Comparison of ENCODE assay signal across 8 mouse cellular contexts in the genomic region with DNA sequence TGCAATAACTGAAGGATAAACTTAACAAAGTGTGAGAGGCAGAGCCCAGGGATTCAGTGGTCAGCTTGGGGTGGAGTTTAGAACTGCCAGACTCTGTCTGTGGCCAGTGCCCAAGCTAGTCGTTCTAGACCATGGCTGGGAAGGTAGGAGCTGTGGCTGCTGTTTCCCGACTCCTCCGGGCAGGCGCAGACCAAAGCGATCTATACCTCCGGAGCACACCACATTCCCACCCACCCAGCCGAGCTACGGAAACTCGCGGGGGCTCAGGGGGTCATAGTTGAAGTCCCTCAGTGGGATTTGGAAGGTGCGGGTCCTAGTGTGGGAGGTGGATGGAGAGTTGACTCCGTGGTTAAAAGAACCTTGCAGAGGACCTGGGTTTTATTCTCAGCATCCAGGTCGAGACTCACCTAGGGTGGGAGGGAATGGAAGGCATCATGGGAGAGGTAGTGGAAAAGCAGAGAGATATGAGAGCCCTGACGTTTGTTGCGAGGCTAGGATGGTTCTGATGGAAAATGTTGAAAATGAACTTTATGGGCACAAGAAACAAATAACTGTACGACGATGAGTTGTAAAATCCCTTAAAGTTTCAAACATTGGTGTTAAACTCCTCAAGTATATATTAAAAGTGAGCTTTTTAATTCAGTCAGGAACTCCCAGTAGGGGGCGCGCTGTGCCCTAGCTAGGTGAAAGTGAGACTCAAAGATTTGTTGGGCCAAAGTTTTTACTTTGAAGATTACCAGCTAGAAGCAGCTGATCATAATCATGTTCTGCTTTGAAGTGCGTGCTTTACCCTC. TPM values are rescaled to one million over a fixed set of nuclear protein-coding genes. Genes with fewer than 3 reads are reported as not detected.
DNase-seq lines count a peak whose midpoint lies in the region; ATAC-seq lines count a peak whose summit lies in the region.

No protein-coding gene starts in this region.

- peak overlapping the region; percentile 67 for H3K4me2 ChIP-seq in hindbrain, embryonic 12.5 days (replicated peaks)

- no peaks in the 10 kb centered on the region for H3K27me3 ChIP-seq in hindbrain, embryonic 12.5 days

- peak overlapping the region; percentile 45 for H3K4me3 ChIP-seq in hindbrain, embryonic 12.5 days

- whole genome bisulfite sequencing in hindbrain, embryonic 12.5 days, result under 1% methylated on average over 20 of the region's 20 CpGs

- peak overlapping the region; percentile 51; the same call in 1 of the 2 replicates for H3K9ac ChIP-seq in hindbrain, embryonic 12.5 days

- H3K27ac ChIP-seq in hindbrain, embryonic 12.5 days, result no peak overlapping the region

- DNase-seq in T-cell, adult 2 months (ENCODE audit: low spot score), result peak; percentile 76
- DNase-seq in cerebellum, adult 9-10 months, result peak; percentile 81
- DNase-seq in layer of hippocampus, postnatal 10 days (ENCODE audit: low spot score in 2 of 2), result peak; percentile 69 to 79
- peak; percentile 87 for DNase-seq in lung, postnatal 10 days
- peak; percentile 78 for DNase-seq in retina, embryonic 14.5 days (ENCODE audit: low spot score)
- peak; percentile 74 for DNase-seq in urinary bladder, postnatal 25 days (ENCODE audit: low spot score)

- H3K4me1 ChIP-seq in hindbrain, embryonic 12.5 days, result peaks cover 6% of the 10 kb centered on the region; the same call in 1 of the 2 replicates

- no peaks in the 10 kb centered on the region for H3K36me3 ChIP-seq in hindbrain, embryonic 12.5 days

- H3K9me3 ChIP-seq in hindbrain, embryonic 12.5 days (replicated peaks), result no peaks in the 10 kb centered on the region

- ATAC-seq in frontal cortex, adult (ENCODE audit: low TSS enrichment), result peak; percentile 42
- no peak for ATAC-seq in hindbrain, embryonic 12.5 days (ENCODE audit: low FRiP score)

RNA-seq across cellular contexts. Expression of a gene that starts 57.6 kb away (rescaled TPM):
- 63.4 and 71.6 TPM in 2 replicates for polyA plus RNA-seq in hindbrain, embryonic 12.5 days (2016; fragmentation: Nextera tagmentation; extraction: Ambion mirVana)
- 10 to 100 TPM; 79.8 to 84.6 TPM for total RNA-seq in layer of hippocampus, postnatal 10 days (2021)
